Mouse (Mus musculus) retina, postnatal 7 days (tissue): ENCODE data around the gene Ufsp2.

Source experiments
- DNase-seq: peaks from one replicate; pipeline ENCODE4 v3.0.0-alpha.2; 2012; ENCODE audit warnings: low read depth, low spot score

The Ufsp2 gene

GRCm38 (mm10) chr8:46010746-46011680 lies 35.7 kb downstream of the Ufsp2 start:
- peak; percentile 58 for DNase-seq

GRCm38 (mm10) chr8:46022203-46022602 lies 46.9 kb downstream of the Ufsp2 start:
- DNase-seq = no peak

DNA sequence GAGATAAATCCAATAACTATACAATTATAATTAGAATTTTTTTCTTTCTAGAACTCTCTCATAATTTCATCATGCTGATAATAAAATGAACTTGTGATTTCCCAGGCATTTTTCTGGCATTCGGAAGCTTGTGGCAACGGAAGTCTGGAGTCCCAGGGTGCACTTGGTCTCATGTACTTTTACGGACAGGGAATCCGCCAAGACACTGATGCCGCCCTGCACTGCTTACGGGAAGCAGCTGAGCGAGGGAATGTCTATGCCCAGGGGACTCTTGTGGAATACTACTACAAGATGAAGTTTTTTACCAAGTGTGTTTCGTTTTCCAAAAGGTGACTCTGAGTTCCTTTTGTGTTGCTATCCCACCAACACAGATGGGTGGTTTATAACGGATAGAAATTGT lies 47.4 kb downstream of the Ufsp2 start:
- no peak for DNase-seq

GRCm38 (mm10) chr8:46024392-46024791 lies 49.1 kb downstream of the Ufsp2 start:
- DNase-seq = no peak

- no peak for DNase-seq
Measured at GRCm38 (mm10) chr8:46036217-46036616, 60.9 kb downstream of the Ufsp2 start.

- DNase-seq = no peak
Measured at GRCm38 (mm10) chr8:46039666-46040065, 64.3 kb downstream of the Ufsp2 start.

- no peak for DNase-seq
Measured at GRCm38 (mm10) chr8:46040260-46040659, 64.9 kb downstream of the Ufsp2 start.
